Mouse (Mus musculus) olfactory bulb, adult 2 months (tissue): ENCODE data around the gene Rps4x.

ENCODE experiments used
- CTCF ChIP-seq: fragments of 200-500 bp; IDR thresholded peaks from 2 replicates; pipeline ENCODE4 v1.5.1; 2012; ENCODE audit warnings: low read depth, mild to moderate bottlenecking, low read length, moderate library complexity; ENCODE audit not compliant: insufficient read depth
- POLR2A ChIP-seq: fragments of 200-500 bp; IDR thresholded peaks from 2 replicates; pipeline ENCODE4 v1.6.1; 2012; ENCODE audit warnings: mild to moderate bottlenecking, low read depth, low read length, moderate library complexity; ENCODE audit not compliant: insufficient read depth

GRCm38 (mm10) chrX:102141157-102141556 is 48.0 kb downstream of the Rps4x start:
- TF ChIP-seq CTCF (no peak), POLR2A (no peak)
